Mouse (Mus musculus) retina, embryonic 14.5 days (tissue): ENCODE measurements at regions not wholly inside any gene's neighbourhood (a gene's known extent, or its start where the extent isn't known, plus 50 kb on each side); places are given as distances from the start of the nearest gene placed in this dataset.
A peak's percentile ranks its signal among the peaks of the same experiment; 100 is the strongest.

Experiments
- DNase-seq: peaks from one replicate; pipeline ENCODE4 v3.0.0-alpha.2; 2015; ENCODE audit warnings: low spot score

DNA sequence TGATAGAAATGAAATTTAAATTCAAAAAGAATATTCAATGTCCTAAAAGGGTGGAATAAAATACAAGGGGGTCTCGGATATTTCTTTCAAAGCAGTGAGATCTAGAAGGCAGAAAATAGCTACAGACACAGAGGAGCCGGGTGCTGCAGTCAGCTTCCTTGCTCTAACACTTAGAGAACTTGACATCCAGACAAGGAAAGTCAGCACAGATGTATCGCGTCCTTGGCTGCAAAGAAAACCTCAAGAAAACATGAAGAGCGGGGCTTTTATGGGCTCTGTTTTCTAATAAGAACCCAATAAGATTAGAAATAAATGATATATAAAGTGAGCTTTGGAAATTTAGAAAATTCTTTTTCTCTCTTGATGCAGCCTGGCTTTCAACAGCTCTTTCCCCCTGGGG, 53.1 kb upstream of the Glis3 start:
- DNase-seq, result no peak

GRCm38 (mm10) chr19:28733781-28734180, 53.9 kb upstream of the Glis3 start:
- DNase-seq, result no peak

DNA sequence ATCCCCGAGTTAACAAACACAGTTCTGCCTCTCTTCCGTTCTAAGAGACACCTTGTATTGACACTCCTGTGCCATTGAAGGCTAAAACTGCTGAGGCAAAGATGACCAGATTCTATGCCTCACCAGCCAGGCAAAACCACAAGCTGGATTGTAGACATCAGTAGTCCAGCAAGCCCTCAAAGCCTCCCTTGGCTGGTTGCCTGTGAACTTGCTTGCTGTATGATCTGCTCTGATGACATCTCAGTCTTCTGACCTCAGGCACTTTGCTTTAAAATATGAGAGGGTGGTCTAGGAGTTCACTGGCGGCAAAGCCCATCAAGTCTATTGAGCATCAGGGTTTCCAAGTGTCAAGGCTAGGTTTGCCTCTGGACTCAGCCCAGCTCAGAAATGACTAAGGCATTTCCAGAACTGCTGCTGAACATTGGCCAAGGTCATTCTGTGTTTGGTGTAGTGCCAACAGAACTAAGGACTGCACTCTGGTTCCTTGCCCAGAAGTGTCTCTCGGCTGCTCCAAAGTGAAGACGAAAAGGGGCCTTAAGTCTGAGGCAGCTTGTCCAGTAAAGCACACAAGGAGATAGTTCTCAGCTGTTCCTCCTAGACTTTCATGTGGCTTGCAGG, 63.4 kb upstream of the Glis3 start:
- DNase-seq, result no peak

DNA sequence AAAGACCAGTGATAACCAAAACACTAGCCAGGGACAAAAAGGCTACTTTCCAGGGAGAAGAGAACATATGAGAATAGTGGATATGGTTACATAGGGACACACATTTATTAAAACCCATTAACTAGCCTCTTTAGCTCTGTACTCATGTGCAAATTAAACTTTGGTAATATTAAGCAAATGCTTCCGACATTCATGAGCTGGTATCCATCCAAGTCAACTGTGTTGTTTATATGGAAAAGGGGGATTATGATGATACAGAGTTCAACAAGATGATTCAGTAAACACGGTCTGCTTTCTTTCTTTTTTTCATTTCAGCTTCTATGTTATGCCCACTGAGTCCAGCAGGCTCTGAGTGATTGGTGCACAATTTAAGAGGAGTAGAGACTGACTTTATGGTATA, 65.2 kb upstream of the Glis3 start:
- no peak for DNase-seq

DNA sequence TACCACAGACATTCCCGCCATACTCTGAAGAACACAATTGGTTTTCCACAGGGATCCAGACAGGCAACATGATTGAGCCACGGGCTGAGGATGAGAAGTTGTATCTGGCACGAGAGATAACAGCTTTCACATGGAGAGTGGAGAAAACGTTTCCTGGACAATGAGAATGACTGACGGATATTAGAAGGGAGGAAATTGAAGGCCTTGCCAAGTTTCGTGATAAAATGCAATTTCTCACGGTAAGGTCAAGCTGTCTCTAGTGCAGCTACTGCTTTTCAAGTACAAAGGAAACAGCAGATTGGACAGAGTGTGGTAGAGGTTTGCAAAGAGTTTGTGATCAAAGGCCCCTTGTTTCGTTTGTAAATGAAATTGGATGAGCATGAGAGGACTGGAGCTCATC, 65.7 kb upstream of the Glis3 start:
- DNase-seq, result no peak

DNA sequence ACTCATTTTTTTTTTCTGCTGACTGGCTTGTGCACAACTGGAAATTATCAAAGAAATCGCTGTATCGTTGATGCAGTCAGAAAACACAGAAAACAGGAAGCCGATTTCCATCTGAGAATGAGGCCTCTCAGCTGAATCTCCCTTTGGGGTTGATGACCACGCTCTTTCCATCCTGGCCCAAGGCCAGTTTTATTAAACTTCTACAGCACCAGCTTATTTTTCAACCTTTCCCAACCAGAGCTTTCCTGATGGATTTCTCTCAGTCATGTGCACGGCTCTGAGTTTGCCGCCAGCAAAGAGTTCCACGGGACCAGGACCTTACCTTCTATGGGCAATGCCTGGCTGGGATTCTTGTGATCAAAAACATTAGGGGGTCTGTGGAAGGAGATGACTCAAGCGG, 71.2 kb upstream of the Glis3 start:
- DNase-seq, result no peak

DNA sequence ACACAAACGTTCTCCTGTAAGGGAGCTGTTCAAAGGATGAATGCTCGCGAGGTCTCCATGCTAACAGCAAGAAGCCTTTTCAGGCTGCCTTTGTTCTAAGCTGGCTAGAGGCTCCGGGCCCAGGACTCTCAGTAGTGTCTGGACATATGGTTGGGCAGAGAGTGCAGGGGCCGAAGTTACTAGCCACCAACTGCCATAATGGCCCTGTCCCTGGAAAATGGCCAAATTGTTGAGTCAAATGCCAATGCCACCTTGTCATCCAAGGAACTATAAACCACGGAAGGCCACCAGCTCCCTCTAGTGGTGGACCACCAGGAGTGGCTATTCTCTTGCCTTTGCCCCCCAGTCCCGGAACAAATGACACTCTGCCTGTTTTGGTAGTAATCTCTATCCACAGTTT, 76.0 kb upstream of the Slc1a1 start:
- DNase-seq, result peak; percentile 76

DNA sequence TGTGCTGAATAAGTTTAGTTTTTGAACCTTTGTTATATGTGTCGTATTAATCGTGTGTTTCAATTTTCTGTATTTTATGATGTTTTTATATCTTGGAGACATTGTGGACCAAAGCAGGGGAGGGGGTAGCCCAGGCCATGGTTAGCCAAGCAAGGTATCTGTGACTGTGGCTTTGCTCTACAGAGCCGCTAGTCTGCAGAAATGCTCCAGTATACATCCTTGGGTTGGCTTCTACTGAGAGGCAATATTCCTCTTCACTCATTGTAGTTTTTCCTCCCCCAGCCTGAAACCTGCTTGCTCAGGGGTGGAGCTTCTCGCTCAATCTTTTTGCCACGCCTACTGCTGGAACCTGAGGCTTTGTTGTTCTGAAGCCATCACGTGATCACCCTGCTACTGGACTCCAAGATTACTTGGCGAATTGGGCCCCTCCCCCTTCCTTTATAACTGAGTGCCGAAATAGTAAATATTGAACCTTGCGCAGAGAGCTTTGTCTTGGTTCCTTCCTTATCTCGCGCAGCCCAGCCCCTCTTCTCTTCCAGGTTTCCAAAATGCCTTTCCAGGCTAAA, 70.0 kb upstream of the Slc1a1 start:
- DNase-seq, result no peak

DNA sequence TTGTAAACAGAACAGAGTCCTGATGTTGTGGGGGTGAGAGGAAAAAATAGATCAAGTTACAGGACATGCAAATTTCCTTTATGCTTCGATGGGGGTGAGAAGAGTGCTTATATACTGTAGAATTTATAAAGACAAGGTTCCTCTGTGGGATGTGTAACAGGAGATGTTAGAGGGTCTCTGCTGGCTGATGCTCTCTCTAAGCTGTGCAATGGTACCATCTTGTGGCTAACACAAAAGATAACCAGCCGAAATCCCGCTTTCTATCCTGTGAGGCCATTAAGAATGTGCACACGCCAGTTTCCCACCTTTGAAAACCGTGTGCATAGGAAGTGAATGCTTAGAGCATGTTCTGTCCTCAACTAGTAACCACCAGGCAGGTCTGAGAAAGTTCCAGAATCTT, 66.6 kb upstream of the Slc1a1 start:
- DNase-seq, result peak; percentile 64

GRCm38 (mm10) chr19:28770419-28770818, 64.4 kb upstream of the Slc1a1 start:
- DNase-seq, result no peak

- DNase-seq, result no peak
Measured at GRCm38 (mm10) chr19:28771836-28772235, 63.0 kb upstream of the Slc1a1 start.

DNA sequence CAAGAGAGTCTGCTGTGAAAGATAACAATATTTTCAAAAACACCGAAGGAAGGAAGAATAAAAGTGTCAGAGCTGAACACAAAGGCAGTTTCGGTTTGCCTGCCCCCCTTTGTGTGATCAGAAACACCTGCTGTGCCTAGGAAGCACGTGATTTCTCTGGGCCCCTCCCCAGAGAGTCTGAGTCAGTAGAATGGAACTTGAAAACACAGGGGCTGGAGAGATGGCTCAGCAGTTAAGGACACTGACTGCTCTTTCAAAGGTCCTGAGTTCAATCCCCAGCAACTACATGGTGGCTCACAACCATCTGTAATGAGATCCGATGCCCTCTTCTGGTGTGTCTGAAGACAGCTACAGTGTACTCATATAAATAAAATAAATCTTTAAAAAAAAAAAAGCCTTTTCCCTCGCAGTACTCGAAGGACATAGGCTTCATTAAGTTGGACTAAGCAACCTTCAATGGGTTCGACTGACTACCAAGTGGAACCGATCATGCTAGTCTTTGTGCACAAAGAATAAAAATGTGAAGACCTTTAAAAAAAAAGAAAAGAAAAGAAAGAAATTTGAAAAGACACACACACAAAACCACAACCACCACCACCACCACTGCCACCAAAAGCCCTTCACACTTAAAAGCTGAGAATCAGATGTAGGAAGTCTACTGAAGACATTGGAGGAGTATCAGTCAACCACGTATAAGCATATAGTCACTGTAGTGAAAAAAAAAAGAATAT, 61.8 kb upstream of the Slc1a1 start:
- DNase-seq, result no peak

DNA sequence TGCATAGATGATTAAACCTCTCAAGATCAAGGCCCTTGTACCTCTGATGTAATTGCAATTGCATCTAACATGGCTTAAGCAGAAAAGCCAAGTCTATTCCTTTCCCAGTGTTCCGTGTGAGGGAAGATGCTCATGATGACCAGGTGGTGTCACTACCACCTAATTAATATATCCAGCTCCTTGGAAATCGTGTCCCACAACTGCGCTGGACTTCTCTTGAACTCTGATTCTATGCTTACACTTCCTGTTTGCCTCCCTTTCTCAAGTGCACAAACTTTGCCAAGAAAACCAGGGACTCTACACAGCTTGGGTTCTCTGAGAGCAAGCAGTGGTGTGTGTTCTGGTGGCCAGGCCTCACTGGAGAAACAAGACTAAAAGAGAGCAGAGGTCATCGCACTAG, 58.0 kb upstream of the Slc1a1 start:
- peak; percentile 70 for DNase-seq

DNA sequence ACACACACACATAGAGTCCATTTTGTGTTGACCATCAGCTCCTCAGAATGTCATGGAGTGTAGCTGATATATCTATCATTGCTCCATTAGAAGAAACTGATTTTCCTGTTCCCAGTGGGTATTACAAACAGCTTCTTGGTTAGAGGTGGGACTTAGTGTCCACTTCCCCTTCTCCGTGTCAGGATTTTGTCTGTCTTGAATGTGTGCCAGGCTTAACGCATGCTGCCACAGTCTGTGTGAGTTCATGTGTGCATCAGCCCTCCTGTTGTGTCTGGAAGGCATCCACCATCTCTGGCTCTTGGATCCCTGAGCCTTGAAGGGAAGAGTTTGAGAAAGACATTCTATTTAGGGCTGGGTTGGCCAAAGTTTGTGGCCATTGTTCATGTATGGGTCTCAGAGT, 57.2 kb upstream of the Slc1a1 start:
- no peak for DNase-seq

- DNase-seq, result no peak
Measured at GRCm38 (mm10) chr19:28778386-28778785, 56.5 kb upstream of the Slc1a1 start.

DNA sequence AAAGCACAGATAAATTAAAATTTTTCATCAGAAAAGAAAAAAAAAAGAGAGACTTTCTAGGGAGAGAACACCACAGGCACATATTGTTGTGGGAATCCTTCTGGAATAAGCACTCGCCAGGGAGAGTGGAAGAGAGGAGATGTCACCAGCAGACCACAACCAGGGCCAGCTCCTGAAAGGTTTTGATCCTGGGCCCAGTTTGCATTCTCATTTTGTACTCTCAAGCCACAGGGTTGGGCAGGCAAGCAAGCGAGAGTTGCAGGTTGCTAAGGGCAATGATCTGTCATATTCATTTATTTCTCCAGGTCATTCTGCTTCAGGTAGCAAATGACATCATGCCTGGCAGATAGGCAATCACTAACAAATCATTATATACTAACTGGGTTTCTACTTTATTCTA, 52.9 kb upstream of the Slc1a1 start:
- no peak for DNase-seq
